Mouse (Mus musculus) heart, adult 2 months (tissue): ENCODE results near the gene Sec22b.

ENCODE experiments used
- CTCF ChIP-seq: fragments of 200-600 bp; IDR thresholded peaks from 2 replicates; pipeline ENCODE4 v1.8.1; 2022; ENCODE audit warnings: antibody characterized with exemption, mild to moderate bottlenecking, moderate library complexity
- POLR2A ChIP-seq: fragments of 200-500 bp; IDR thresholded peaks from 2 replicates; pipeline ENCODE4 v1.6.1; 2011; ENCODE audit warnings: mild to moderate bottlenecking, low read depth, low read length, control low read depth; ENCODE audit not compliant: insufficient read depth

- TF ChIP-seq CTCF = no peak
- no peak for TF ChIP-seq POLR2A
Observed at GRCm38 (mm10) chr3:97888168-97888901, 12.7 kb upstream of the Sec22b start, which contains the start of gene Pde4dip.
